Mouse (Mus musculus) CH12.LX (cell line): Measurements from ENCODE around the gene Gm20388. TPM values are rescaled to one million over a fixed set of nuclear protein-coding genes. Genes with fewer than 3 reads are reported as not detected.

Experiments used
- DNase-seq: peaks from one replicate; pipeline ENCODE4 v3.0.0-alpha.2; 2013; ENCODE audit errors: extremely low read depth
- H3K27ac ChIP-seq: 2 replicates; pipeline ENCODE4 v1.5.1; 2012; ENCODE audit warnings: low read depth, mild to moderate bottlenecking, control low read depth, moderate library complexity; ENCODE audit not compliant: insufficient read depth
- H3K27me3 ChIP-seq: replicated peaks from 2 replicates; pipeline ENCODE3; 2012; ENCODE audit warnings: inconsistent platforms
- H3K36me3 ChIP-seq, 2 experiments: replicated peaks in 1 of 2; 2 replicates each; pipeline versions ENCODE3 to v1.6.1; 2012; ENCODE audit warnings: inconsistent platforms in 1 of 2, low read length in 1 of 2, mild to moderate bottlenecking in 1 of 2, mixed read lengths in 1 of 2, moderate library complexity in 1 of 2; ENCODE audit not compliant: control insufficient read depth in 1 of 2, insufficient read depth in 1 of 2
- H3K4me1 ChIP-seq, 2 experiments: 2 replicates each; pipeline ENCODE4 v1.6.1; 2012; ENCODE audit warnings: inconsistent platforms in 1 of 2, moderate library complexity in 1 of 2; ENCODE audit not compliant: insufficient read depth in 2 of 2, control insufficient read depth in 1 of 2
- H3K4me2 ChIP-seq: 2 replicates; pipeline ENCODE4 v1.6.1; 2012; ENCODE audit warnings: low read depth, mild to moderate bottlenecking, control low read depth; ENCODE audit not compliant: poor library complexity, insufficient read depth, severe bottlenecking
- H3K4me3 ChIP-seq, 3 experiments: fragments of 150-350 bp in 1 of 3; sonication (generic) in 1 of 3; replicated peaks in 1 of 3; 2 replicates each; pipeline versions ENCODE3 to v1.5.1; 2011 to 2012; ENCODE audit warnings: low read depth in 2 of 3, low read length in 2 of 3, mild to moderate bottlenecking in 2 of 3, moderate library complexity in 2 of 3, control low read depth in 1 of 3, improper control_type of control experiment in 1 of 3, inconsistent platforms in 1 of 3, mixed read lengths in 1 of 3; ENCODE audit not compliant: poor library complexity in 1 of 3
- H3K79me2 ChIP-seq: replicated peaks from 2 replicates; pipeline ENCODE4 v1.6.1; 2012; ENCODE audit warnings: mild to moderate bottlenecking, moderate library complexity; ENCODE audit not compliant: control insufficient read depth, poor library complexity, insufficient read depth, severe bottlenecking; ENCODE audit errors: extremely low read depth
- H3K9ac ChIP-seq: 2 replicates; pipeline ENCODE4 v1.6.1; 2012; ENCODE audit warnings: low read depth, mild to moderate bottlenecking, control low read depth, moderate library complexity; ENCODE audit not compliant: insufficient read depth
- H3K9me3 ChIP-seq: replicated peaks from 2 replicates; pipeline ENCODE3; 2012; ENCODE audit warnings: low read length, inconsistent platforms, mixed read lengths
- CHD1 ChIP-seq: IDR thresholded peaks from 2 replicates; pipeline ENCODE4 v1.6.1; 2012; ENCODE audit warnings: low read depth, low read length, improper control_type of control experiment, inconsistent platforms
- CHD2 ChIP-seq: IDR thresholded peaks from 2 replicates; pipeline ENCODE4 v1.6.1; 2011; ENCODE audit warnings: low read length, improper control_type of control experiment
- CTCF ChIP-seq, 2 experiments: IDR thresholded peaks in 1 of 2; conservative IDR thresholded peaks in 1 of 2; 2 replicates each; pipeline ENCODE4 v1.5.1; 2011 to 2012; ENCODE audit warnings: low read depth in 2 of 2, low read length in 2 of 2, improper control_type of control experiment in 1 of 2, inconsistent platforms in 1 of 2, mild to moderate bottlenecking in 1 of 2, moderate library complexity in 1 of 2
- ELF1 ChIP-seq: IDR thresholded peaks from 2 replicates; pipeline ENCODE4 v1.6.1; 2014; ENCODE audit warnings: low read depth, mild to moderate bottlenecking, inconsistent platforms, low read length, improper control_type of control experiment
- ETS1 ChIP-seq: conservative IDR thresholded peaks from 2 replicates; pipeline ENCODE4 v1.6.1; 2012; ENCODE audit warnings: low read depth, mild to moderate bottlenecking, inconsistent platforms, low read length, improper control_type of control experiment, moderate library complexity
- HCFC1 ChIP-seq: IDR thresholded peaks from 2 replicates; pipeline ENCODE4 v1.6.1; 2012; ENCODE audit warnings: low read depth, mild to moderate bottlenecking, inconsistent platforms, low read length, improper control_type of control experiment
- MAX ChIP-seq: IDR thresholded peaks from 2 replicates; pipeline ENCODE4 v1.6.1; 2011; ENCODE audit warnings: low read length, improper control_type of control experiment
- MAZ ChIP-seq: IDR thresholded peaks from 2 replicates; pipeline ENCODE4 v1.6.1; 2012; ENCODE audit warnings: low read depth, mild to moderate bottlenecking, inconsistent platforms, low read length, improper control_type of control experiment, moderate library complexity
- MEF2A ChIP-seq: IDR thresholded peaks from 2 replicates; pipeline ENCODE4 v1.6.1; 2014; ENCODE audit warnings: low read depth, mild to moderate bottlenecking, inconsistent platforms, low read length, improper control_type of control experiment, borderline replicate concordance
- MYC ChIP-seq: IDR thresholded peaks from 2 replicates; pipeline ENCODE4 v1.6.1; 2011; ENCODE audit warnings: low read depth, mild to moderate bottlenecking, improper control_type of control experiment, low read length
- PAX5 ChIP-seq: IDR thresholded peaks from 2 replicates; pipeline ENCODE4 v1.6.1; 2012; ENCODE audit warnings: low read length, inconsistent platforms, mixed read lengths
- RAD21 ChIP-seq: IDR thresholded peaks from 2 replicates; pipeline ENCODE4 v1.6.1; 2011; ENCODE audit warnings: low read depth, mild to moderate bottlenecking, low read length, improper control_type of control experiment, moderate library complexity
- RCOR1 ChIP-seq: conservative IDR thresholded peaks from 2 replicates; pipeline ENCODE4 v1.6.1; 2012; ENCODE audit warnings: low read depth, mild to moderate bottlenecking, inconsistent platforms, low read length, improper control_type of control experiment
- USF2 ChIP-seq: conservative IDR thresholded peaks from 2 replicates; pipeline ENCODE4 v1.6.1; 2011; ENCODE audit warnings: low read depth, low read length, improper control_type of control experiment
- ZC3H11A ChIP-seq: IDR thresholded peaks from 2 replicates; pipeline ENCODE4 v1.6.1; 2012; ENCODE audit warnings: low read depth, mild to moderate bottlenecking, inconsistent platforms, low read length, improper control_type of control experiment
- ZKSCAN1 ChIP-seq: IDR thresholded peaks from 2 replicates; pipeline ENCODE4 v1.6.1; 2012; ENCODE audit warnings: low read depth, inconsistent platforms, low read length, improper control_type of control experiment, borderline replicate concordance
- dilution Hi-C: fragments of 300-500 bp; cut with MboI; formaldehyde crosslinking; loops from 2 replicates; pipeline ENCODE4 v1.14.3; 2020; ENCODE audit warnings: low sequenced_read_pairs; ENCODE audit not compliant: extremely low pct_unique_long_range_greater_than_20kb, extremely low pct_ligation_motif_present
- in situ Hi-C: fragments of 300-500 bp; cut with MboI; formaldehyde crosslinking; loops from 3 replicates; pipeline ENCODE4 v1.14.3; 2019; ENCODE audit warnings: low sequenced_read_pairs, low pct_ligation_motif_present, low pct_unique_long_range_greater_than_20kb, mixed read lengths
- polyA plus RNA-seq: library from polyadenylated mRNA; unstranded; fragments of >175 nt; gene quantifications from 2 replicates; pipeline ENCODE4 v1.2.1, GENCODE M21; 2012; ENCODE audit warnings: low read depth; ENCODE audit not compliant: insufficient read length
- total RNA-seq, 2 experiments: library from RNA; depleted of rRNA; stranded (reverse); fragments of 300-350 nt in 1 of 2; fragments of >200 nt in 1 of 2; gene quantifications; 2 replicates each; pipeline ENCODE4 v1.2.3; 2012 to 2014

Gene Gm20388
- total and polyA plus RNA-seq, 3 experiments = 14.8 to 26.3 (median 22.2) TPM

DNA sequence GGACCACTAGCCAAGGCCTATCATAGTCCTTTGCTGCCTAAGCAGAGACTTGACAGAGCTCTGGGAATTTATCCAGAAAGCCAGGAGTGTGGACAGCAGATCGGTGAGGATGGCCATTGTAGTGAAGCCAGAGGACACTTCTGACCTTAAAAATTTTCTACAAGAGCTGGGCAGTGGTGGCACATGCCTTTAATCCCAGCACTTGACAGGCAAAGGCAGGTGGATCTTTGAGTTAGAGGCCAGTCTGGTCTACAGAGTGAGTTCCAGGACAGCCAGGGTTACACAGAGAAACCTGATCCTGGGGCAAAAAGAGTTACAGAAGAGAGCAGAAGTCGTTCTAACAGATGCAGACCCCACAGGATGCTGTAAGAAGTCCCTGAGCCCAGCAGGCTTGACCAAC is 2405.8 kb downstream of the Gm20388 start:
- Histone ChIP-seq H3K4me1 (peaks cover 16 to 41% of the 10 kb centered on the region in 2 experiments), H3K9me3 (no peaks in the 10 kb centered on the region), H3K27me3 (no peaks in the 10 kb centered on the region), H3K4me3 (no peak overlapping the region), H3K79me2 (no peaks in the 10 kb centered on the region; the same call in 1 of the 2 replicates), H3K4me2 (no peak overlapping the region), H3K36me3 (peaks cover 46 to 99% of the 10 kb centered on the region in 2 experiments), H3K27ac (no peak overlapping the region), H3K9ac (no peak overlapping the region)
- dilution Hi-C loops (no loop called here), in situ Hi-C loops (no loop called here)
- no peak for TF ChIP-seq RAD21
- TF ChIP-seq CHD2 = no peak
- no peak for TF ChIP-seq MYC
- no peak for TF ChIP-seq CTCF (conservative IDR thresholded peaks at IDR 0.05 in 1 of 2, IDR thresholded peaks at IDR 0.05 in 1 of 2; ENCODE audit: low read depth in 2 of 2, low read length in 2 of 2)
- no peak for TF ChIP-seq ZC3H11A
- no peak for TF ChIP-seq USF2
- no peak for TF ChIP-seq ETS1
- TF ChIP-seq RCOR1 = no peak
- TF ChIP-seq MEF2A = no peak
- no peak for TF ChIP-seq CHD1
- TF ChIP-seq PAX5 = no peak
- TF ChIP-seq ELF1 = no peak
- no peak for TF ChIP-seq MAZ
- TF ChIP-seq MAX = no peak
- no peak for DNase-seq

DNA sequence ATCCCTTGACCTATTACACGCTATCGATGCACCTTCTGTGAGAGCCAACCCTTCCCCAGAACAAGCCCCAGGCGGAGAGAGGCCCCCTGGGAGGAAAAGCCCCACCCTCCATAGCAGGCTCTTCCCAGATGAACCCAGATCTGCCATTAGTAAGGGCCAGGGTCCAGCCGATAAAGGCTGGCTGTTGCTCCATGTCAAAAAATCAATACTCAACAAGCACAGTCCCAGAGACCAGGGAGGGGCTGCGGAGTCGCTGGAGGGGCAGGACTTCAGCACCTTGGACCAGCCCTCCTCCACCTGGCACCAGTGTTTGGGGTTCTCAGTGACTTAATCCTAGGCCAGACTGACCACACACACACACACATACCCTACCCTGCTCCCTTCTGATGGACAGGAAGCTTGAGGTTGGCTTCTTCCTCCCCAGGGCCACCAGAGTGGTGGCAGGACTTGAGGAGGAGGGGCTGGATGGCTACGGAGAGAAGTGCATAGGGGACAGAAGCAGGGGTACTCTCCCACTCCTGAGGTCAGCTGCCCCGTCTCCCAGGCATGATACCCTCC is 2407.4 kb downstream of the Gm20388 start:
- in situ Hi-C loops = no loop called here
- peaks cover 14 to 49% of the 10 kb centered on the region in 2 experiments for H3K4me1 ChIP-seq
- H3K9ac ChIP-seq = no peak overlapping the region
- TF ChIP-seq ZKSCAN1 (no peak), HCFC1 (no peak)
- H3K4me2 ChIP-seq = no peak overlapping the region
- H3K27ac ChIP-seq = 0 out of 2 replicates have a peak overlapping the region, but pooled peaks have one; percentile 13
- dilution Hi-C loops = no loop called here
- H3K4me3 ChIP-seq = no peak overlapping the region
- no peaks in the 10 kb centered on the region for H3K9me3 ChIP-seq
- peaks cover 42 to 99% of the 10 kb centered on the region in 2 experiments for H3K36me3 ChIP-seq
- DNase-seq = no peak
- H3K27me3 ChIP-seq = no peaks in the 10 kb centered on the region
- H3K79me2 ChIP-seq = no peaks in the 10 kb centered on the region; the same call in 1 of the 2 replicates
